Mouse (Mus musculus) cortical plate, adult 2 months (tissue): ENCODE data around the gene Olfr1344.

Experiments used
- CTCF ChIP-seq: fragments of 200-500 bp; IDR thresholded peaks from 2 replicates; pipeline ENCODE4 v1.5.1; 2011; ENCODE audit warnings: mild to moderate bottlenecking, control low read depth, low read length; ENCODE audit not compliant: insufficient read depth; ENCODE audit errors: extremely low read depth
- POLR2A ChIP-seq: fragments of 200-500 bp; IDR thresholded peaks from 2 replicates; pipeline ENCODE4 v1.6.1; 2011; ENCODE audit warnings: mild to moderate bottlenecking, low read length, control low read depth; ENCODE audit not compliant: insufficient read depth; ENCODE audit errors: extremely low read depth

- no peak for TF ChIP-seq CTCF
- TF ChIP-seq POLR2A: no peak
Measured at GRCm38 (mm10) chr7:6456399-6456798, 17.9 kb downstream of the Olfr1344 start.
